Mouse (Mus musculus) cortical plate, adult 2 months (tissue): Measurements from ENCODE around the gene Fgf4.

ENCODE experiments used
- CTCF ChIP-seq: fragments of 200-500 bp; IDR thresholded peaks from 2 replicates; pipeline ENCODE4 v1.5.1; 2011; ENCODE audit warnings: mild to moderate bottlenecking, control low read depth, low read length; ENCODE audit not compliant: insufficient read depth; ENCODE audit errors: extremely low read depth
- POLR2A ChIP-seq: fragments of 200-500 bp; IDR thresholded peaks from 2 replicates; pipeline ENCODE4 v1.6.1; 2011; ENCODE audit warnings: mild to moderate bottlenecking, low read length, control low read depth; ENCODE audit not compliant: insufficient read depth; ENCODE audit errors: extremely low read depth

GRCm38 (mm10) chr7:144914296-144914947, 67.3 kb downstream of the Fgf4 start:
- TF ChIP-seq CTCF: peak; percentile 34
- no peak for TF ChIP-seq POLR2A
